Mouse (Mus musculus) embryonic facial prominence, embryonic 12.5 days (tissue): ENCODE results near the gene Il4ra. TPM values are rescaled to one million over a fixed set of nuclear protein-coding genes. Genes with fewer than 3 reads are reported as not detected.

Experiments used
- ATAC-seq: fragments of 200-750 bp; cut with Nextera tagmentation; 2 replicates; pipeline ENCODE4 v1.8.0; 2017; ENCODE audit not compliant: insufficient number of reproducible peaks, insufficient read depth, low FRiP score, low TSS enrichment
- H3K27ac ChIP-seq: fragments of 300-500 bp; sonication (generic); 2 replicates; pipeline ENCODE4 v1.5.1; 2016; ENCODE audit warnings: mild to moderate bottlenecking
- H3K27me3 ChIP-seq: fragments of 300-500 bp; sonication (generic); 2 replicates; pipeline ENCODE4 v1.6.1; 2016; ENCODE audit warnings: mild to moderate bottlenecking, moderate library complexity
- H3K36me3 ChIP-seq: fragments of 300-500 bp; sonication (generic); 2 replicates; pipeline ENCODE4 v1.6.1; 2016; ENCODE audit warnings: mild to moderate bottlenecking
- H3K4me1 ChIP-seq: fragments of 300-500 bp; sonication (generic); 2 replicates; pipeline ENCODE4 v1.6.1; 2016
- H3K4me2 ChIP-seq: fragments of 300-500 bp; sonication (generic); replicated peaks from 2 replicates; pipeline ENCODE4 v1.6.1; 2016; ENCODE audit warnings: mild to moderate bottlenecking, moderate library complexity
- H3K4me3 ChIP-seq: fragments of 300-500 bp; sonication (generic); 2 replicates; pipeline ENCODE4 v1.5.1; 2016; ENCODE audit warnings: mild to moderate bottlenecking
- H3K9ac ChIP-seq: fragments of 300-500 bp; sonication (generic); 2 replicates; pipeline ENCODE4 v1.6.1; 2016; ENCODE audit warnings: mild to moderate bottlenecking, moderate library complexity
- H3K9me3 ChIP-seq: fragments of 300-500 bp; sonication (generic); 2 replicates; pipeline ENCODE4 v1.6.1; 2016; ENCODE audit warnings: mild to moderate bottlenecking, moderate library complexity
- WGBS: fragments of 180-500 bp; shearing (Covaris S2); methylation state at CpG from one replicate; pipeline ENCODE4 v1.1.7; 2016; 5-methylcytosine and 5-hydroxymethylcytosine counted together
- polyA plus RNA-seq: library from polyadenylated mRNA; unstranded; fragments of >200 nt; fragmentation: Nextera tagmentation; extraction: Ambion mirVana; gene quantifications from 2 replicates; pipeline ENCODE4 v1.2.1, GENCODE M21; 2016

Il4ra gene
- polyA plus RNA-seq, 1 experiment from 2014 or later = 6.3 TPM

- ATAC-seq = no peak
- H3K4me2 ChIP-seq = no peak overlapping the region
- H3K9me3 ChIP-seq = no peaks in the 10 kb centered on the region
- no peak overlapping the region for H3K9ac ChIP-seq
- H3K27ac ChIP-seq = no peak overlapping the region
- WGBS = 69% methylated on average over 6 of the region's 6 CpGs
- peaks cover 16% of the 10 kb centered on the region; the same call in 1 of the 2 replicates for H3K27me3 ChIP-seq
- no peaks in the 10 kb centered on the region for H3K36me3 ChIP-seq
- no peak overlapping the region for H3K4me3 ChIP-seq
- H3K4me1 ChIP-seq = 0 out of 2 replicates have a peak, but pooled peaks cover 5% of the 10 kb centered on the region
Observed at GRCm38 (mm10) chr7:125550881-125551381, 989 bp upstream of the Il4ra start.

- peaks cover 16% of the 10 kb centered on the region; the same call in 1 of the 2 replicates for H3K27me3 ChIP-seq
- 73% methylated on average over 11 of the region's 11 CpGs for WGBS
- 0 out of 2 replicates have a peak, but pooled peaks cover 5% of the 10 kb centered on the region for H3K4me1 ChIP-seq
Observed at GRCm38 (mm10) chr7:125552851-125553555, 1.1 kb downstream of the Il4ra start.

GRCm38 (mm10) chr7:125553653-125554428 is 1.9 kb downstream of the Il4ra start:
- WGBS = 84% methylated on average over 13 of the region's 13 CpGs
- Histone ChIP-seq H3K4me2 (0 out of 2 replicates have a peak overlapping the region, but pooled peaks have one; percentile 0), H3K4me3 (no peak overlapping the region), H3K27me3 (peaks cover 16% of the 10 kb centered on the region; the same call in 1 of the 2 replicates), H3K36me3 (no peaks in the 10 kb centered on the region), H3K9me3 (no peaks in the 10 kb centered on the region), H3K9ac (no peak overlapping the region), H3K27ac (no peak overlapping the region), H3K4me1 (0 out of 2 replicates have a peak, but pooled peaks cover 5% of the 10 kb centered on the region)
- no peak for ATAC-seq

More at GRCm38 (mm10) chr7:125552851-125553555, 1.1 kb downstream of the Il4ra start:
- H3K9ac ChIP-seq = peak overlapping the region; percentile 52
- no peaks in the 10 kb centered on the region for H3K9me3 ChIP-seq
- ATAC-seq = no peak
- H3K4me2 ChIP-seq = peak overlapping the region; percentile 79
- no peak overlapping the region for H3K27ac ChIP-seq
- peak overlapping the region; percentile 57 for H3K4me3 ChIP-seq
- no peaks in the 10 kb centered on the region for H3K36me3 ChIP-seq

- Histone ChIP-seq H3K9ac (no peak overlapping the region), H3K36me3 (no peaks in the 10 kb centered on the region), H3K27ac (no peak overlapping the region), H3K4me1 (0 out of 2 replicates have a peak, but pooled peaks cover 5% of the 10 kb centered on the region), H3K9me3 (no peaks in the 10 kb centered on the region), H3K4me3 (no peak overlapping the region), H3K27me3 (peaks cover 16% of the 10 kb centered on the region; the same call in 1 of the 2 replicates), H3K4me2 (no peak overlapping the region)
- ATAC-seq = no peak
- WGBS = 85% methylated on average over 9 of the region's 9 CpGs
Observed at GRCm38 (mm10) chr7:125554456-125555114, 2.7 kb downstream of the Il4ra start.

GRCm38 (mm10) chr7:125555351-125555872 is 3.5 kb downstream of the Il4ra start:
- 78% methylated on average over 7 of the region's 7 CpGs for WGBS
- 0 out of 2 replicates have a peak, but pooled peaks cover 5% of the 10 kb centered on the region for H3K4me1 ChIP-seq
- ATAC-seq = no peak

GRCm38 (mm10) chr7:125556096-125556495 is 4.2 kb downstream of the Il4ra start:
- Histone ChIP-seq H3K9me3 (no peaks in the 10 kb centered on the region), H3K9ac (no peak overlapping the region), H3K27me3 (peaks cover 9% of the 10 kb centered on the region; the same call in 1 of the 2 replicates), H3K4me3 (no peak overlapping the region), H3K4me2 (no peak overlapping the region), H3K36me3 (no peaks in the 10 kb centered on the region), H3K4me1 (peaks cover 7% of the 10 kb centered on the region; the same call in 1 of the 2 replicates), H3K27ac (no peak overlapping the region)
- WGBS = 85% methylated on average over 4 of the region's 4 CpGs
- no peak for ATAC-seq

More at GRCm38 (mm10) chr7:125555351-125555872, 3.5 kb downstream of the Il4ra start:
- no peak overlapping the region for H3K9ac ChIP-seq
- no peak overlapping the region for H3K27ac ChIP-seq
- H3K4me3 ChIP-seq = no peak overlapping the region
- peaks cover 11% of the 10 kb centered on the region; the same call in 1 of the 2 replicates for H3K27me3 ChIP-seq
- H3K9me3 ChIP-seq = no peaks in the 10 kb centered on the region
- no peak overlapping the region for H3K4me2 ChIP-seq
- H3K36me3 ChIP-seq = no peaks in the 10 kb centered on the region

- Histone ChIP-seq H3K27ac (no peak overlapping the region), H3K4me2 (no peak overlapping the region), H3K27me3 (0 out of 2 replicates have a peak, but pooled peaks cover 7% of the 10 kb centered on the region), H3K9me3 (no peaks in the 10 kb centered on the region), H3K4me1 (peaks cover 10% of the 10 kb centered on the region; the same call in 1 of the 2 replicates), H3K9ac (no peak overlapping the region), H3K4me3 (no peak overlapping the region), H3K36me3 (no peaks in the 10 kb centered on the region)
- 67% methylated on average over 8 of the region's 8 CpGs for WGBS
- ATAC-seq = no peak
Observed at GRCm38 (mm10) chr7:125556865-125557264, 4.9 kb downstream of the Il4ra start.

- no peak overlapping the region for H3K9ac ChIP-seq
- H3K27ac ChIP-seq = no peak overlapping the region
- WGBS = 61% methylated on average over 4 of the region's 4 CpGs
- ATAC-seq = no peak
- H3K4me3 ChIP-seq = no peak overlapping the region
- no peak overlapping the region for H3K4me2 ChIP-seq
- H3K36me3 ChIP-seq = no peaks in the 10 kb centered on the region
- no peaks in the 10 kb centered on the region for H3K9me3 ChIP-seq
- H3K27me3 ChIP-seq = 0 out of 2 replicates have a peak, but pooled peaks cover 6% of the 10 kb centered on the region
- H3K4me1 ChIP-seq = peaks cover 9% of the 10 kb centered on the region
Observed at GRCm38 (mm10) chr7:125558401-125558945, 6.6 kb downstream of the Il4ra start.

GRCm38 (mm10) chr7:125558997-125559396 is 7.1 kb downstream of the Il4ra start:
- 0 out of 2 replicates have a peak, but pooled peaks cover under 1% of the 10 kb centered on the region for H3K27me3 ChIP-seq
- H3K4me3 ChIP-seq = no peak overlapping the region
- no peak overlapping the region for H3K4me2 ChIP-seq
- no peaks in the 10 kb centered on the region for H3K36me3 ChIP-seq
- peaks cover 9% of the 10 kb centered on the region for H3K4me1 ChIP-seq
- no peaks in the 10 kb centered on the region for H3K9me3 ChIP-seq
- no peak overlapping the region for H3K9ac ChIP-seq
- no peak for ATAC-seq
- no peak overlapping the region for H3K27ac ChIP-seq
- WGBS = 54% methylated on average over 5 of the region's 5 CpGs

GRCm38 (mm10) chr7:125559537-125559936 is 7.6 kb downstream of the Il4ra start:
- Histone ChIP-seq H3K4me1 (peaks cover 9% of the 10 kb centered on the region), H3K4me3 (no peak overlapping the region), H3K27ac (no peak overlapping the region), H3K36me3 (no peaks in the 10 kb centered on the region), H3K9me3 (no peaks in the 10 kb centered on the region), H3K4me2 (no peak overlapping the region), H3K27me3 (no peaks in the 10 kb centered on the region), H3K9ac (no peak overlapping the region)
- 86% methylated on average over 10 of the region's 10 CpGs for WGBS
- no peak for ATAC-seq
